Mouse (Mus musculus) C2C12 (cell line): ENCODE results near the gene Trub2. TPM values are rescaled to one million over a fixed set of nuclear protein-coding genes. Genes with fewer than 3 reads are reported as not detected.

Source experiments
- H3K27me3 ChIP-seq: one replicate; pipeline ENCODE4 v1.6.1; 2011; ENCODE audit not compliant: control insufficient read depth, insufficient read depth, insufficient read length
- H3K36me3 ChIP-seq: one replicate; pipeline ENCODE4 v1.6.1; 2011; ENCODE audit not compliant: control insufficient read depth, insufficient read depth
- H3K4me3 ChIP-seq: one replicate; pipeline ENCODE4 v1.5.1; 2011; ENCODE audit warnings: mild to moderate bottlenecking, control low read depth; ENCODE audit not compliant: poor library complexity, insufficient read depth, severe bottlenecking
- H3K79me2 ChIP-seq: one replicate; pipeline ENCODE4 v1.6.1; 2011; ENCODE audit not compliant: control insufficient read depth, insufficient read depth
- H3K79me3 ChIP-seq: one replicate; pipeline ENCODE4 v1.6.1; 2011; ENCODE audit warnings: low read depth, control low read depth
- H3ac ChIP-seq: one replicate; pipeline ENCODE3; 2011; ENCODE audit warnings: low read depth; ENCODE audit not compliant: control insufficient read depth, insufficient read length
- CEBPB ChIP-seq: IDR thresholded peaks from one replicate; pipeline ENCODE4 v1.6.1; 2011; ENCODE audit warnings: low read depth, mild to moderate bottlenecking, control low read depth, moderate library complexity
- CTCF ChIP-seq: IDR thresholded peaks from one replicate; pipeline ENCODE4 v1.5.1; 2011; ENCODE audit not compliant: control insufficient read depth, insufficient read depth, insufficient read length
- FOSL1 ChIP-seq: IDR thresholded peaks from one replicate; pipeline ENCODE4 v1.8.0; 2011; ENCODE audit warnings: mild to moderate bottlenecking, low read length; ENCODE audit not compliant: poor library complexity, insufficient read depth, severe bottlenecking
- MAX ChIP-seq: IDR thresholded peaks from one replicate; pipeline ENCODE4 v1.6.1; 2011; ENCODE audit warnings: mild to moderate bottlenecking, control low read depth
- MYOD1 ChIP-seq: IDR thresholded peaks from one replicate; pipeline ENCODE4 v1.6.1; 2011; ENCODE audit warnings: low read depth; ENCODE audit not compliant: control insufficient read depth, insufficient read length
- MYOG ChIP-seq: IDR thresholded peaks from one replicate; pipeline ENCODE4 v1.6.1; 2011; ENCODE audit not compliant: control insufficient read depth, insufficient read length; ENCODE audit errors: extremely low read depth
- USF1 ChIP-seq: IDR thresholded peaks from one replicate; pipeline ENCODE4 v1.6.1; 2011; ENCODE audit warnings: low read depth, mild to moderate bottlenecking, control low read depth, moderate library complexity
- polyA plus RNA-seq: library from polyadenylated mRNA; unstranded; fragments of >200 nt; fragmentation: generic; extraction: Trizol; gene quantifications from one replicate; pipeline ENCODE4 v1.2.1, GENCODE M21; 2012; ENCODE audit warnings: missing spikeins

Trub2 gene
- polyA plus RNA-seq, 1 experiment, result 55.0 TPM

DNA sequence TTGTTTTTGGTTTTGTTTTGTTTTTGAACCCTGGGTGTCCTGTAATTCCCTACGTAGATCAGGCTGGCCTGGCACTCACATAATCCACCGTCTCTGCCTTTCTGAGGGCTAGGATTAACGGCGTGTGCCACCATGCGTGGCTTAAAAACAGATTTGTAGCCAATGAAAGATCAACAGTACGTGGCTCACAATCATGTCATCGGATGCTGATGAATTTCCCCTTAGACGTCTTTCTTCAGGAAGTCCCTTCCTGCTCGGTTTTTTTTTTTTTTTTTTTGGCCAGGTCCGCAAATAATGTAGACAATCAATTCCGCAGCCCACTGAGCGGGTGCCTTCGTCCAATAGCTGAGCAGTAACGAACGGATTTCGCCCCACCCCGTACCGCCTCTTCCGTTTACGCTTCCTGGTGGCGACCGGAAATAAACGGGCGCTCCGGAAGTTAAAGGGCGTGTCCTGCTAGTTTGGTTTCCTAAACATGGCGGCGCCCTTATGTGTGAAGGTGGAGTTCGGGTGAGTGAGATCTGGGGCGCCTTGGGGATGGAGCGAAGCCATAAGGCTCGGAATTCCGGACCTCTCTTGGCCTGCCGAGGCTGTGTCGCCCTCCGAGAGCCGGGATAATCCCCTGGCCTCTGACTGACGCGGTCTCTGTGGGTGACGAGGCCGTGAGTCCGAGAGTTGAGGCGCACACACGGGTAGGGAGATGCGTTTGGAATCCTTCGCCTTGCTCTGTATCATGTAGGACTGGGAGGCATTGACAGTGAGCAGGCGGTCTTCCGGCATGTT is 38.8 kb upstream of the Trub2 start:
- H3K79me3 ChIP-seq, result peaks cover 37% of the 10 kb centered on the region
- no peaks in the 10 kb centered on the region for H3K27me3 ChIP-seq
- peak overlapping the region; percentile 95 for H3ac ChIP-seq

DNA sequence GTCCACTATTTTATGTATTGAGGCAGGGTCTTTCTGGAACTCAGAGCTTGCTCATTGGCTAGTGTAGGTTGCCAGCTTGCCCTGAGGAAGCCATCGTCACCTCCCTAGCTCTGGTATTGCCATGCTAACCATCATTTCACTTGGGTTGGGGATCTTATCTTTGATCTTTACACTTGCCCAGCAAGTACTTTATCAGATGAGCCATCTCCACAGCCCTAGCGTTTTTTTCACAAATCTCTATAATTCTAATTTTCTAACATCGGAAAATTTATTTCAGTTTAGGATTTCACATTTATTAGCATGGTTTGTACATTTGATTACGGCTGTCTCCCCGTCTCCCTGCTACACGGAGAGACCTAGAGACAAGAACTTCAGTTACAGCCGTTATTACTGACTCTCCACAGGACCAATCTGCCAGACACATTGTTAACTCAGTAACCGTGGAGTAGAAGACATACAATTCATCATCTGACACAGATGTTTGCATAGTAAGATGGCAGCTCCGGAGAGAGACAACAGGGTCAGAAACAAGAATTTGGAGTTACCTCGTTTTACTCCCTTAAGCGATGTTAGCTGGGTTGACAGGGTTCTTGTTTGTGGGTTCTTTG is 38.1 kb upstream of the Trub2 start:
- Histone ChIP-seq H3K79me3 (peaks cover 37% of the 10 kb centered on the region), H3K79me2 (peaks cover 43% of the 10 kb centered on the region), H3K4me3 (peak overlapping the region; percentile 99), H3K36me3 (no peaks in the 10 kb centered on the region), H3K27me3 (no peaks in the 10 kb centered on the region), H3ac (peak overlapping the region; percentile 60)
- TF ChIP-seq FOSL1, result no peak
- no peak for TF ChIP-seq MYOG
- no peak for TF ChIP-seq MYOD1
- no peak for TF ChIP-seq USF1
- TF ChIP-seq MAX, result no peak
- TF ChIP-seq CTCF, result no peak
- TF ChIP-seq CEBPB, result no peak

More for the DNA sequence above, 38.8 kb upstream of the Trub2 start:
- TF ChIP-seq MYOD1, result no peak
- TF ChIP-seq CTCF, result no peak
- TF ChIP-seq CEBPB, result no peak
- no peak for TF ChIP-seq MYOG
- TF ChIP-seq USF1, result no peak
- no peak for TF ChIP-seq MAX
- no peak for TF ChIP-seq FOSL1
- H3K36me3 ChIP-seq, result no peaks in the 10 kb centered on the region
- peak overlapping the region; percentile 99 for H3K4me3 ChIP-seq
- H3K79me2 ChIP-seq, result peaks cover 50% of the 10 kb centered on the region

DNA sequence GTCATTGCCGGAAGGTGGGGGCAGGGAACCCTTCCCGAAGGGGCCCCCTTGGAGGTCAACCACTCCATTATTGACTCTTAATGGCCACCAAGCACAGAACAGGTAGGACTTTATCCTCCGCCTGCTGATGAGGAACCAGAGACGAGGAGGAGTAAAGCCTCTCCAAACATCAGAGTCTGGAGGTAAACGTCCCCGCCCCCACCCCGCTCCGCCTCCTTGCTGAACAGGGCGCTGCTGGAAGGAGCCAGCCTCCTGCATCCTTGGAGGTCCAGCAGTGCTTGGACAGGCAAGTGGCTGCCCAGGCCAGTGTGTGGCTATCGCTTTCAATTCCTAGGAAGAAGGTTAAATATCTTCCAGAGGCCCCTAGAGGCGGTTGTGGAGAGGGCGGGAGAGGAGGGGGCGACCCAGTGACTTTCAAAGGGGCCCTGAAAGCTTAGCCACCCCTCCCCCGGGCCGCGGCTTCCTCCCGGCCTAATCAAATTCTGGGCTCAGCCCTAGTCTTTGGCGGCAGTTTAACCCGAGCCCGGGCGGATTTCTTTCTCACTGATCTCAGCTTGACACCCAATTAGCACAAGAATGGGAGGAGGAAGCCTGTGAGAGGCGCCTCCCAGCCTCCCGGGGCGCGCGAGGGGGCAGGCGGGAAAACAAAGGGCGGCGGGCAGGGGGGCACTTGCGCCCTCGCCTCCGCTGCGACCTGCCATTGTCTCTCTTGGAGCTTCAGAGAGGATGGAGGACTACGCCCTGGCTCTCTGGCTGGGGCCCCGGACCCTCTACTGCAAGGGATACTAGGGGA is 31.9 kb upstream of the Trub2 start, which contains the start of gene Urm1:
TSS of gene Urm1 (plus strand) at position 51 of the 793 bp plus-strand sequence.
- H3K36me3 ChIP-seq, result no peaks in the 10 kb centered on the region
- no peak within 1 kb of the TSS for H3K4me3 ChIP-seq
- peak within 1 kb of the TSS; percentile 67 for H3ac ChIP-seq
- H3K27me3 ChIP-seq, result no peaks in the 10 kb centered on the region
- no peaks in the 10 kb centered on the region for H3K79me2 ChIP-seq
- TF ChIP-seq CTCF (no peak), CEBPB (no peak), FOSL1 (no peak), MYOD1 (no peak), USF1 (no peak), MAX (no peak), MYOG (no peak)
- no peaks in the 10 kb centered on the region for H3K79me3 ChIP-seq

- Histone ChIP-seq H3K27me3 (no peaks in the 10 kb centered on the region), H3K36me3 (no peaks in the 10 kb centered on the region), H3K4me3 (no peak overlapping the region), H3ac (no peak overlapping the region), H3K79me3 (no peaks in the 10 kb centered on the region), H3K79me2 (no peaks in the 10 kb centered on the region)
- TF ChIP-seq CEBPB (no peak), MYOD1 (no peak), FOSL1 (no peak), USF1 (no peak), CTCF (no peak), MYOG (no peak), MAX (no peak)
These were observed 31.1 kb upstream of the Trub2 start for GRCm38 (mm10) chr2:29819363-29819762.

- Histone ChIP-seq H3K36me3 (peaks cover 8% of the 10 kb centered on the region), H3K79me2 (no peaks in the 10 kb centered on the region), H3K79me3 (no peaks in the 10 kb centered on the region), H3K4me3 (no peak overlapping the region), H3K27me3 (no peaks in the 10 kb centered on the region), H3ac (no peak overlapping the region)
- TF ChIP-seq CTCF, result peak; percentile 72
- no peak for TF ChIP-seq MYOD1
- peak; percentile 10 for TF ChIP-seq MAX
These were observed 29.3 kb upstream of the Trub2 start for GRCm38 (mm10) chr2:29817426-29818232.
